Mouse (Mus musculus) kidney, adult 8-10 months (tissue): ENCODE measurements around the gene Ghrhr.

ENCODE experiments used
- DNase-seq, 2 experiments: peaks; one replicate each; pipeline ENCODE4 v3.0.0; 2022

Ghrhr gene

DNA sequence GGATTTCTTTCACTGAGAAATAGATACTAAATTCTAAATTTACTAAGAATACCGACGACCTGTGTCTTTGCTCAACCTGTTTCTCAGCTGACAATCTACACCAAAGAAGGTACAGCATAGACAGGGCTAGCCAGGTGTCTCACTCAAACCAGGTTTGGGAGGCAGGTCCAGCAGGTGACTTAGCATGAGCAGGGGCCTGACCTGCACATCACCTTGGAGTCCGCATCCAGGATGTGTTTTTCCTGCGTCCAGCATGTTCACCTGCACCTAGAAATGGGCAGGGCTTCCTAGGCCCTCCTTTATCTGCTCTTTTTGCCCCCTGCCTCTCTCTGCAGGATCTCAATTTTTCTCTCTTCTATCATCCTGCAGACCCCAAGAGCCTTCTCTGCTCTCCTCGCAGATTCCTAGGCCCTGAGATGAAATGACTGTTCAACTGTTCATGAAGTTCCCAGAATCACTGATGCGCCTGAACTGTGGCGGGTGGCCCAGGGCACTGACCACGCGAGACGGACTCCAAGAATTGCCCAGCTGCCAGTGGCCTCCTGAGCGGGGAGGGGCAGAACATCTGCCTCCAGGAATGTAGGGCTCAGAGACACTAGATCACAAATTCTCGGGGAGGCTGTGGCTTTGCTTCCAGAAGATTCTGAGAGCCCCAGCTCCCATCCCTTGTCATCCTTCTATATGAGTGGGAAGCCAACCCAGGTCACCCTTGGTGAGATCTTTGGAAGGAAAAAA is 22.2 kb upstream of the Ghrhr start:
- DNase-seq: no peak

DNA sequence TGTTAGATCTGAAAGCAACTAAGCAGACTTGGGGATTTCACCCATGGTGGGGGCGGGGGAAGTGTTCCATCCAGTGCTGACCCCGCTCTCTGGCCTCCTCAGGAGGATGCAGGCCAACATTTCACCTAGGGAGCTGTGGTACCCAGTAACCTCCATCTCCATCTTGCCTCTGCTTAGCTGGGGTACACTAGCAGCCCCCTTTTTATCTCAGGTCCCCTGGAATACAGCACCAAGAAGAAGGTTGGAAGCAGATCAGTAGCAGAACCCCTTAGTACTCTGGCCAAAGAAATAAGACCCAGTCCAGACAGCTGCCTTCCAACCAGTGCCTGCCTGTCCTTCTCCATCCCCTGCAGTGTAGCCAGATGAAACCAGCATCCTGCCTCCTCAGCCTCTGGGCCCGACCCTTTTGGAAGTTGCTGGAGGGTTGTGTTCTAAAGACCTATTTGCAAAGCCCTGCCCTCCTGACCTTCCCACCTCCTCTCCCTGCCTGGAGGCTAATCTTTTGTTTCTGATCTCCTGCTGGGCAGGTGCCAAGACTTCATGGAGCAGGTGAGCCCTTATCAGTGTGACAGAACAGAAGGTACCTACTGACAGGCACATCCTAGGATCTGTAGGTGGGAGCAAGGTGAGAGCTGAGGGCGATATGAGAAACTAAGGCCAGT is 21.5 kb upstream of the Ghrhr start:
- DNase-seq: no peak

DNA sequence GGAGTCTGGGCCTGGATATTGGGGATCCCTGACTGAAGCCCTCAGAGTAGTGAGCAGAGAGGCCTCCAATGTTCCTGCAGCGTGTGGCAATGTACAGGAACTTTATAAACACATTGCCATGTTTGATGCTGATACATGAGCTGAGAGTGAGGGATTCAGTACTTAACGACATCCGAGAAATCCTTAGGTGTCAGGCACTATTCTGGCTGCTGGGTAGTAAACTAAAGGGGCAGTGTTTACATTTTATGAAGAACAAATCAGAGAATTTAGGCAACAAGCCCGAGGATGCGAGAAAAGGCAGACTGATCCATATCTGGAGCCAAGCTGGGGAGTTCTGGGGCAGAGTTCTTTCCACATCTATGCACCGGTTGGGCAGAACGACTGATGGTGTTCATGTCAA is 20.5 kb upstream of the Ghrhr start:
- DNase-seq: no peak

DNA sequence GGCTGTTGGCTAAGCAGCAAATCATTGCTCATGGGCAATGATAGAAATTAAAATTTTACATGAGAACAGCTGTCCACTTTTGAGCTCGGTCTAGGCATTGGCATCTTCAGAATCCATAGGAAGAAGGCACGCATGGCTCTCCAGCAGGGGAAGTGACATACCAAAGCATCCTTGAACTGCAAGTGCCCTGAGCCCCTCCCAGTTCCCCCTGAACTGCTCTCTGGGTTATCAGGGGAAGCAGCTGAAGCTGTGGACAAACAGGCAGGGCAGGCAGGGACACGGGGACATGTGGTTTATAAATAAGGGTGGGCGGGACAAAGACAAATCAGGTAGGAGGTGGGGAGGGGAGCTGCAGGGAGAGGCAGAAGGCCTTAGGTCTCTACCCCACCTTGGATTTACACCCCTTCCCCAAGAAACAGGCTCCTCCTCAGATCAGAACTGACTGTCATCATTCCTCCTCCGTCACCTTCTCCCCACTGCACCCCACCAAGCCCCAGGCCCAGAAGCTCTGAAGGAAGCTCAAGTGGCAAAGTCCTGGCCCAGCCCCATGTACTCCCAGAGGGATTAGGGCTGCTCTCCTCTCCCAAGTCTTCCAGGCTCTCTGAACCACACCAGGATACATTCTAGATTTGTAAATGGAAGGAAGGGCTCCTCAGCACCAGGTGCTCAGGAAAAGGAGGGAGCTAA is 19.9 kb upstream of the Ghrhr start:
- DNase-seq: no peak

DNA sequence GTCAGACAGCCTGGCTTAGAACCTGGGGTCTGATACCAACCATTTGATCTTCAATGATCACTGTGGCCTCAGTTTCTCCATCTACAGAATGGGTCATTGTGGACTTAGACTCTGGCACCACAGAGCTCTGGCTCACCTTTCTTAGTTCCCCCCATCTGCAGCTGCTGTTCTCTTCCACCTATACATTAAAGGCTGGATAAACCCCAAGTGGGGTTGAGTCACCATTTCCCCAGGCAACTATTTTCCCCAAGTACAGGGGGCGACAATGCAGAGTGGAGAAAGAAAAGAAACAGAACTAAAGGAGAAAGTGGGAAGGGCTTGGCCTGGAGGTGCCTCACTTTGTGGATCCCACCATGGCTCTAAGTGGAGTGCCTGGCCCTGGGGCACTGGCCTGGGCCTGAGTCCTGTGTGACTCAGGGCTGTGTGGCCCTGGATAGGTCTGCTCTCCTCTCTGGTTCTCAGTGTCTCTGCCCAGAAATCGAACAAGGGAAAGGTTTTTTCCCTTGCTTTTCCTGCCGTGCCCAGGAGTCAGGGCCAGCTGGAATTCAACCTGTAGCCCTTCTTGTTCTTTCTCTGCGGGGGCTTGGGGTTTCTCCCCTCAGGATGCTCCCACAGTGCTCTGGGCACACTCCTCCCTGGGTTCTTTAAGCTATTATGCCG is 19.0 kb upstream of the Ghrhr start:
- DNase-seq: no peak

DNA sequence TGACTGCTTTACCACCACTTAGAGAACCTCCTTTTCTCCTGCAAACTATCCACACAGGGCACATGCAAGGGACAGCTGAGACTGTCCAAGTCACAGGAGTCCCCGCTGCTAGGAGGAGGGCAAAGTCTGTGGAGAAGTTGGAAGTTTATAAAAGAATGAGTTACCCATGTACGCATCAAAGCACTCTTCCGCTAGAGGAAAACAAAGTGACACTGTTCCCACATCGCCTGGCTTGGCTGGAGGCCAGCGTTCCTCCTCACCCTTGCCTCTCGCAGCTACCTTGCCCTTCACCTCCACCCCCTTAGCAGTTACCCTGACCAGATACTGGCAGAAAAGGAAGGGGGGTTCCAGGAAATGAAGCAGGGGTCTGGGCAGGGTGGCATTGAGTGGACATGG is 18.5 kb upstream of the Ghrhr start:
- DNase-seq: peak; percentile 83 to 86

DNA sequence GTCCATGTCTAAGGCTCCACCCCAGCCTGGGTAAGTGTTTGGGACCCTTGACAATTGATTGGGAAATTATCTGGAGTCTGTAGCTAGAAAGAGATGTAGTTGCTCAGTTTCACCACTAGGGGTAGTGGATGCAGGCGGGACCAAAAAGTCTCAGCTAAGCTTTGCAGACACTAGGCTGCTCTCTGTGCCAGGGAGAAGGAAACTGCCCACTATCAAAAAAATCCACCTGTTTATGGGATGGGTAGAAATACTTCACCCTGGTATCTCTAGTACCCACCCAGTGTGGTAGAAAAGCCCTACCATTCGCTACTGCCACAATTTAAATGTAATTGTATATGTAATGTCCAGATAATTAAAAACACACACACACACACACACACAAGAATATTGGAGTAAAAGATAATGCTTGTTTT is 17.4 kb upstream of the Ghrhr start:
- no peak for DNase-seq

DNA sequence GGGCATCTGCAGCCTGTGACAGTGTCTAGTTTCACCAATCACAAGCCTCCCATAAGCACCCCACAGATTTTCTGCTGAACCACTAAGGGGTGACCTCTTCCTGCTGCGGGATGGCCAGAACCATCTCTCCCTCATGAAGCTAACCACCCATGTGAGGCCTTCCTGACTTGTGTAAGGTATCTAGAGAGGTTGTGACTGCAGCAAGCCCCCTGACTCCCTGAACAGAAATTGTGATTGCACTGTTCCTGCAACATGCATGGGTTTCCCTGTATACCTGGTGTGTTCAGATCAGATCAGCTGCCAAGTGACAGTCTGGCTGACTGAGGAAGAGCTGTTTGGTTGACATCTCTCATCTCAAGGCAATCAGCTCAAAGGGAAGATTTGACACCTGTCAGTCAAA is 13.4 kb upstream of the Ghrhr start:
- no peak for DNase-seq

DNA sequence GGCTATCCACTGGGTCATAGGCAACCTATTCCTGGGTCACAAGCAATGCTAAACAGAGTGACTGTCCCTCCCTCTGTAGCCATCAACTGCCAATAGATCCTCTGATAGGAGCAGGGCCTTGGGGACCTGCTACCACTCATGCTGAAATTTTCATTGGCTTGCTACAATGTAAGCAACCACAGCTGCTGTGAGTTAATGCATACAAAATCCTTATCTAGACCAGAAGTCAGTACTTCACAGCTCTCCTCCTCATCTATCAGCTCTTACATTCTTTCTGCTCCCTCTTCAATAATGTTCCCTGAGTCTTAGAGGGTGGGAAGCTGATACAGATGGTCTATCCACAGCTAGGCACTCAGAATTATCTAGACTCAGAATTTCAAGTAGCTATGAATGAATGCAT is 9.0 kb upstream of the Ghrhr start:
- no peak for DNase-seq

DNA sequence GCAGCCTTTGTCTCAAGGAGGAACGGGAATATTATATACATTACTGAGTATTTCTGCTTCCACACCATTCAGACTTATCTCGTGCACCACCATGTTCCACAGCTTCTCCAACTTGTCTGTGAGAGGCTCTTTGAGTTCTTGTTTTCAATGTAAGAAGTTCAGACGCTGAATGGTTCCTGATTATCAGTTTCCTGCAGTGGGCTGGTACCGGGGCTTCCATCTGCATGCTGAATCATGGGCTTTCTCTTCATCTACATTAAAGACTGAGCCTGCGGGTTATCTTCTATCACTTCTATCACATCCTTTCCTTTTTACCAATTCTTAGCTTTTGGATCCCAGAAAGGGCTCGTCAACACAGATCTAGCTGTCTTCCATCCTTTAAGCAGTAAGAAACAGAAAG is 5.3 kb upstream of the Ghrhr start:
- no peak for DNase-seq

DNA sequence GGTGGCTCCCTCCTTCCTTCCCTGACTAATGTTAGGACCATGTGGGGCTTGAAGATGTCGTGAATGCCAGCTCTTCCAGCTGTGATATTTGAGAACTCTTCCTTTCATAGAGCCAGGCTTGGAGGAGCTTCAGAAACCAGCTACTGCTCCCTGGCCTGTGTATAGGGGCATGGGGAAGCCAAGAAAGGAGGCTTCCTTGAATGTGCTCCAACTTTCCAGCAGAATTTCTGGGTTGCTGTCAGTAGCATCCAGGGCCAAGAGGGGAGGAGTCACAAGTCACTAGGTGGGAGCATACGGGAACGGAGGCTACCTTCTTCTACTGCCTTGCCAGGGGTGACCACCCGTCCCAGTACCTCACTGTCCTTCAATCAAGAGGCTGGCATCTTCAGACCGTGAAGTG is 416 bp downstream of the Ghrhr start:
- DNase-seq: no peak

DNA sequence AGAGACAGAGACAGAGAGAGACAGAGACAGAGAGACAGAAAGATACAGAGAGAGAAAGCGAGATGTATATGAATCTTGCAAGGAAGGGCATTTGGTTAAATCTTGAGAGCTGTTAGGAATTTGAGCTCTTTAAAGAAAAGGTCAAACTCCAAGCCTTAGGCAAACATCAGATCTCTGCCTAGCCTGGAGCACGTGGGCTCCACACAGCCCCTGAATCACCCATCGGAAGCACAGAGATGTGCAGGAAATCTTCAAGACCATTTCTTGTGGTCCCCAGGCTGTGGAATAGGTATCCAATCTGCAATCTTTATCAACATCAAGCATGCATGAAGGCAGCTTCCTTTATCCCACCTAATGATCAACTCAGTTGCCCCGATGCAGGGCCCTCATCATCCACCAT is 1.4 kb downstream of the Ghrhr start:
- DNase-seq: no peak

DNA sequence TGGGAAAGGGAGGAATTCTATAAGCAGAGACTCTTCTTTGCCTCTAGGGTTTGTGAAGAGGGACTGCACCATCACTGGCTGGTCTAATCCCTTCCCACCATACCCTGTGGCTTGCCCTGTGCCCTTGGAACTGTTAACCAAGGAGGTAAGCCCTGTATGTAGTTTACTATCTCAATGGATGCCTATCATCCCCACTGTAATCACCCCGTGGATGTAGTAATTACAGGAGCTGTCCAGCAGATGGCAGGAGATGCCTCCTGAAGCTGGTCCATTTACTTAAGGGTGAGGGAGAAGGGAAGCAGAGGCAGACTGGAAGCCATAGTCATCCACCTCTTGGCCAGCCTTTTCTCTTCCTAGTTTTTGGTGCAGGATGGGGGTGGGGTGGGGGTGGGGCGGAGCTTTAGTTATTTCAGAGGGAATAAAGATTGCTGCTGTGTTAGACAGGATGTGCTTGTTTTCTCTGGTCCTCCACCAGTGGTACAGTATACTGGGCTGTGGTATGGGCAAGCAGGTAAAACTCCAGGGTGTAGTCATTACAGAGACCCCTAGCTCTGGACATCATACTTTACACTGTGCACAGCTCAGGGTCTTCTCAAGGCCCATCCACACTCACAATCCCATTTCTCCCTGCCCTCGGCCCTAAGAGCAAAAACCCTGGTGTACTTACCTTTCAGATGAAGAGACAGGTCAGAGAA is 3.7 kb downstream of the Ghrhr start:
- peak in 1 of 2 experiments; percentile 48 for DNase-seq

DNA sequence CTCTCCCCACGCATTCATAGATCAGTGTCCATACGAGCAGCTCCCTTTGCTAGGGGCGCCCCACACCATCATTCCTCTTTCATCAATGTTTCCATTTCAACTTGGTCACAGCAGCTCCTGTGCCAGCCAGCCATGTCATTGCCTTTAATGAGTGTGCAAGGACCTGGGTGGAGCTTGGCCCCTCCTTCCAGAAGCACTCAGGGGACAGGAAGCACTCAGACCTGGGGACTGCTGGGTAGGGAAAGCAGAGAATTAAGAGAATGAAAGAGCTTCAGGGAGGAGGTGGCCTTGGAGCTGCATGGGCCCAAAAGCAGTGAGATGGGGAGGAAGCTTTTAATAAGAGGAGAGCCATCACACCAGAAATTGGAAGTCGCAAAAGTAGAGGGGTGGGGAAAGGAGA is 5.9 kb downstream of the Ghrhr start:
- no peak for DNase-seq

DNA sequence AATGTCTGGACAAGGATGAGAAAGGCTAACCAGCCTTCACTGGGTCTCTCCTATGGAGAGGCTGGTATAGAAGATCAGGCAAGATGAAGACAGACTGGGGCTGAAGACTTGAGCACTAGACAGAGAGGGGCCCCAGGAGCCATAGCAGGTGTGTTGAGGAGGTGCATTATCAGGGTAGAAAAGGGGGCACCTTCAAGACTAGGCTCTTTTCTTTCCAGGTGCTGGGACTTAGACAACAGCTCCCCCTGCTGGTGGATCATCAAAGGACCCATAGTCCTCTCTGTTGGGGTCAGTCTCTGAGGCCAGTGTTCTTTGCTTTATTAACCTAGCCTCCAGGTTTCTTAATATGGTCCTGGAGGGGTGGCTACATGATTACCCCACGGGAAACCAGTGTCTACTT is 7.8 kb downstream of the Ghrhr start:
- peak in 1 of 2 experiments; percentile 70 for DNase-seq

DNA sequence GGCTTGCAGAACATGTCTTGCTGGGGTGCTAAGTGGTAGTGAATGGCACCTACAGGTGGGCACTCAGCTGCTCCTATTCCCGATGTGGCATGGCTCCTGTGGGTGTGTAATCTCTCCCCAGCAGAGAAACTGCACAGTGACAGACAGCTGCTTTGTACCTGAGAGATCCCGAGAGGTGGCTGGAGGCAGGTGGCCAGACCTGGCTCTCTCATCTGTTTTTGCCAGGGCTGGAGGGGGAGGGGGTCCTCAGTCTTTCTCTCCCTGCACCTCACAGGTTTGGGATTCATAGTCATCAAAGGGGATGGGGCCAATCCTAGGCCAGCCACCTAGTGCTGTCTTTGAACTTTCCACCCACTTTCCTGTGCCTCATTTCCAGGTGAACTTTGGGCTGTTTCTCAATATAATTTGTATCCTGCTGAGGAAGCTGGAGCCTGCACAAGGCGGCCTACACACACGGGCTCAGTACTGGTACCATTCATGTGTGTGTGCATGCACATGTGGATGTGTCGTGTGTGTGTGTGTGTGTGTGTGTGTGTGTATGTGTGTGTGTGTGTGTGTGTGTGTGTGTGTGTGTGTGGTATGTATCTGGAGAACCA is 8.4 kb downstream of the Ghrhr start:
- DNase-seq: no peak

DNA sequence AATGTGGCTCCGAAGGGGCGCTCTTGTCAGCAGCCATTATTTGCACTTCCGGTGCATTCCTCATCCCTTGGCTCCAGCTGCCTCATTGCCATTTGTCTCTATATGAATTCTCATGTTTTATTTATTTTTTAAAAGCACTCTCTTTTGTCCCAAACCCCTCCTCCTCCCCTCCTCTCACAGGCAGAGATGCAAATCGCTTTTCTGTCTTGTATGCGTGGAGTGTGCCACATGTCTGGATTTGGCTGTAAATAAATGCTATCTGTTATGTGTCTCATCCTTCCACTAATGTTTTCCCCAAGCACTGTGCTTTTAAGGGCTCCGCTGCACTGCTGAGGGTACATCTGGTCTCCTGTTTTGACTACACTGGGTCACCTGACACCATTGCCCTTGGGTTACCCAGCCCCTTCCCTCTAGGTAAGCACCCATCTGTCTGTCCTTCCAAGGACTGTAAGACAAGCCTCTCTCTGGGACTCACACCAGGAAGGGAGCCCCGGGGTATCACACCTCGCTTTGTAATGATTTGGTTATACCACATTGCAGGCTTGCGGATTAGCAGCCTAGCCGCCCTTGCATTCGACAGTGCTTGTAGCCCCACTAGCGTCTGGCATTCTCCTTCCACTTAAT is 12.6 kb downstream of the Ghrhr start:
- no peak for DNase-seq

DNA sequence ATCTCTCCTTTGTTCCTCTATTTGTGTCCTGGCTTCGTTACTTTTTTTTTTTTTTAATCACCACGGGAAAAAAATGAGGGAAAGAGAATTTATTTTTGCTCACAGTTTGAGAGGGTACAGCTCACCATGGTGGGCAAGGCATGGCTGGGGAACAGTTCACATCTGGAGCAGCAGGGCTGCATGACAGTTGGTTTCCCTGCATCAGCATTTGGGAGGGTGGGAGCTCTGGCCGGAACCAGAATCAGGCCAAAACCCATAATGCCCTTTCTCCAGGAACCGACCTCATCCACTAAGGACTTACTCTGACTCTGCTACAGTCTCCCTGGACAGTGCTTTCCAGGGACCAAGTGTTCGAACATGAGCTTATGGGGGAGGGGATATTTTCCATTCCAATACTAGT is 13.2 kb downstream of the Ghrhr start:
- no peak for DNase-seq

DNA sequence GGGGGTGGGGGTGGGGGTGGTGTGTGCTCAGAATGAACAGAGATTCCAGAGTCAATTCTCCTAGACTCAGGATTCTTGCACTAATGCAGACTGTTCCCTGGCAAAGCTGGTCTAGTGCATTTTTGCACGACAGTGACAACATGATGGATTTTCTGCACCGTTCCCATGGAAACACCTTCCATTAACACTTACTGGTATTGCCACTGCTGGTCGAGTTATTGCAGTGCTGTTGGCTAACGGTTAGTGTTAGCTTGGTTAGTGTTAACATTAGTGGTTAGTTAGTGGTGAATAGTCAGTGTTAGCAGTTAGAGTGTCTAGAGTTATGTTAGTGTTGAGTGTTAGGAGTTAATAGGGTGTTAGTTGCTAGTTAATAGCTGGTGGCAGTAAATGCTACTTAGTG is 15.7 kb downstream of the Ghrhr start:
- DNase-seq: no peak

DNA sequence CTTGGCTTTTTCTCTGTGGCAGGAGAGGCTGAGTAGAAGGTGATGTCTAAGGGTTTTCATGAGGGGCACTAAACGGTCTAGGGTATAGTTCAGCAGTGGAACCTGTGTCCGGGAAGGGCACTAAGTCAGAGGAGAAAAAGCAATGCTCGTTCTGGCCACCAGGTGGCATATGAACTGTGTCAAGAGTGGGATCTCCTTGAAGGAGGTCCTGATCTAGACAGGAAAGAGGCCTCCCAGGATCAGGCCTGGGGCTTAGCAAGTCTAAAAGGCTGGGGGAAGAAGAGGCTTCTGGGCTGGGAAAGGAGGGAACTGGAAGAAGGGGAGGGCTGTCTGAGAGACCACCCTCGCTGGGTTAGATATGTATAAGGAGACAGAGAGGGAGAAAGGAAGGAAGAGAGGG is 16.4 kb downstream of the Ghrhr start:
- peak in 1 of 2 experiments; percentile 76 for DNase-seq

DNA sequence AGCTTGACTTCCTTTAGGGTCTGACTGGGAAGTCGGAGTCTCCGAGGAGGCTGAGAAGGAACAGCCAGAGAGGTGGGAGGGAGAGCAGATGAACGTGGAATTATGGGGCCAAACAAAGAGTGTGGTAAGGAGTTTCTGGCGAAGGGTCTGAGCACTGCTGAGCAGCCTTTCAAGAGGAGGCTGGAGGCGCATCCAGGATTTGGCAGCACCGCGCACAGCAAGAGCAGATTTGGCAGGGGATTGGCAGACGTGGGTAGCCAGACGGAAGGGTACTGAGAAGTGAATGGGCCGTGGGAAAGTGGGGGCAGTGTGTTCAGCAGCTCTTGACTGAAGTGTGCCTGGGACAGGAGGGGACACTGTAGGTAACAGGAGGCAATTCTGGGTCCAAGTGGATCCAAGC is 18.8 kb downstream of the Ghrhr start:
- no peak for DNase-seq

DNA sequence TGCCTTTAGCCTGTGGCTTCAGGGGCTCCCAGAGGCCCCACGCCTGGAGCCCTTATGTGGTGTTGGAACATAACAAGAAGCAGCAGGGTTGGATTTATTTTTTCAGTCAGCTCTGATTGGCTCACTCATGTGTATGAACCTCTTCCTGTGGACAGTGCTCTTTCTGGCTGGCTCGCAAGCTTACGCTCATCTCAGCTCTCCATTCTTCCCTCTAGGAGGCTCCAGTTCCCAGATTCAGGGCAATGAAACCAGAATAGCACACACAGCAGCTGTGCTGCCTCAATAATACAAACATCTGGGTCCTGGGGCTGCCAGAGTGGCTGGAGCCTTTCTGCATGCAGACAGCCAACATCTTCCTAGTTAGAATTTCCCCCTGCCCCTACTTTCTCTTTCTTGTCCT is 20.1 kb downstream of the Ghrhr start:
- DNase-seq: peak in 1 of 2 experiments; percentile 30
